Mouse (Mus musculus) bone marrow macrophage, adult 2 months (primary cell): ENCODE measurements around the gene Dnpep.

Experiments used
- CTCF ChIP-seq: IDR thresholded peaks from 2 replicates; pipeline ENCODE4 v1.5.1; 2012; ENCODE audit warnings: low read depth, mild to moderate bottlenecking, low read length, moderate library complexity
- POLR2A ChIP-seq: IDR thresholded peaks from 2 replicates; pipeline ENCODE4 v1.6.1; 2012; ENCODE audit warnings: mild to moderate bottlenecking, low read depth, low read length, borderline replicate concordance

- TF ChIP-seq POLR2A (no peak), CTCF (no peak)
These were observed 2.1 kb downstream of the Dnpep start for GRCm38 (mm10) chr1:75315456-75316365.
